Mouse (Mus musculus): Measurements from ENCODE around the gene Tlcd1. TPM values are rescaled to one million over a fixed set of nuclear protein-coding genes. Genes with fewer than 3 reads are reported as not detected.

Tlcd1 gene
- polyA plus RNA-seq, 1 experiment from 2014 or later = 0.76 TPM

- H3K4me3 ChIP-seq (ENCODE audit: inconsistent target) = no peak overlapping the region
- no peaks in the 10 kb centered on the region for H3K79me2 ChIP-seq (ENCODE audit: inconsistent target)
- 93% methylated on average over 9 of the region's 9 CpGs for WGBS (ENCODE audit: missing documents)
- peaks cover 30% of the 10 kb centered on the region for H3K36me3 ChIP-seq (ENCODE audit: inconsistent target)
- no peak overlapping the region for H3K27ac ChIP-seq
Observed at GRCm38 (mm10) chr11:78152299-78153231, 23.9 kb upstream of the Tlcd1 start.

GRCm38 (mm10) chr11:78153778-78154177, 22.7 kb upstream of the Tlcd1 start:
- peaks cover 21% of the 10 kb centered on the region for H3K36me3 ChIP-seq (ENCODE audit: inconsistent target)

GRCm38 (mm10) chr11:78155674-78156073, 20.8 kb upstream of the Tlcd1 start:
- 98% methylated on average over 5 of the region's 5 CpGs for WGBS (ENCODE audit: missing documents)
- Histone ChIP-seq H3K27ac (no peak overlapping the region), H3K36me3 (ENCODE audit: inconsistent target) (peaks cover 12% of the 10 kb centered on the region; the same call in 1 of the 2 replicates)

More at GRCm38 (mm10) chr11:78153778-78154177, 22.7 kb upstream of the Tlcd1 start:
- Histone ChIP-seq H3K27ac (no peak overlapping the region), H3K79me2 (ENCODE audit: inconsistent target) (no peaks in the 10 kb centered on the region), H3K4me3 (ENCODE audit: inconsistent target) (no peak overlapping the region)
- WGBS (ENCODE audit: missing documents) = 89% methylated on average over 13 of the region's 13 CpGs

GRCm38 (mm10) chr11:78156156-78156699, 20.3 kb upstream of the Tlcd1 start:
- H3K4me3 ChIP-seq (ENCODE audit: inconsistent target) = no peak overlapping the region
- H3K36me3 ChIP-seq (ENCODE audit: inconsistent target) = peaks cover 12% of the 10 kb centered on the region; the same call in 1 of the 2 replicates
- WGBS (ENCODE audit: missing documents) = 87% methylated on average over 6 of the region's 6 CpGs
- H3K79me2 ChIP-seq (ENCODE audit: inconsistent target) = no peaks in the 10 kb centered on the region
- no peak overlapping the region for H3K27ac ChIP-seq

More at GRCm38 (mm10) chr11:78155674-78156073, 20.8 kb upstream of the Tlcd1 start:
- Histone ChIP-seq H3K4me3 (ENCODE audit: inconsistent target) (no peak overlapping the region), H3K79me2 (ENCODE audit: inconsistent target) (no peaks in the 10 kb centered on the region)

GRCm38 (mm10) chr11:78159096-78159495, 17.4 kb upstream of the Tlcd1 start:
- 46% methylated on average over 2 of the region's 2 CpGs for WGBS (ENCODE audit: missing documents)
- H3K27ac ChIP-seq = no peak overlapping the region

GRCm38 (mm10) chr11:78159557-78159956, 17.0 kb upstream of the Tlcd1 start:
- Histone ChIP-seq H3K36me3 (ENCODE audit: inconsistent target) (peaks cover 6% of the 10 kb centered on the region; the same call in 1 of the 2 replicates), H3K27ac (no peak overlapping the region)
- 96% methylated on average over 6 of the region's 7 CpGs for WGBS (ENCODE audit: missing documents)

More at GRCm38 (mm10) chr11:78159096-78159495, 17.4 kb upstream of the Tlcd1 start:
- Histone ChIP-seq H3K36me3 (ENCODE audit: inconsistent target) (peaks cover 11% of the 10 kb centered on the region; the same call in 1 of the 2 replicates), H3K79me2 (ENCODE audit: inconsistent target) (no peaks in the 10 kb centered on the region), H3K4me3 (ENCODE audit: inconsistent target) (no peak overlapping the region)

GRCm38 (mm10) chr11:78160171-78160570, 16.3 kb upstream of the Tlcd1 start:
- no peaks in the 10 kb centered on the region for H3K79me2 ChIP-seq (ENCODE audit: inconsistent target)
- H3K36me3 ChIP-seq (ENCODE audit: inconsistent target) = peaks cover under 1% of the 10 kb centered on the region; the same call in 1 of the 2 replicates
- no peak overlapping the region for H3K4me3 ChIP-seq (ENCODE audit: inconsistent target)
- H3K27ac ChIP-seq = no peak overlapping the region
- WGBS (ENCODE audit: missing documents) = 94% methylated on average over 18 of the region's 18 CpGs

More at GRCm38 (mm10) chr11:78159557-78159956, 17.0 kb upstream of the Tlcd1 start:
- Histone ChIP-seq H3K79me2 (ENCODE audit: inconsistent target) (no peaks in the 10 kb centered on the region), H3K4me3 (ENCODE audit: inconsistent target) (no peak overlapping the region)

GRCm38 (mm10) chr11:78160675-78161074, 15.8 kb upstream of the Tlcd1 start:
- 90% methylated on average over 3 of the region's 3 CpGs for WGBS (ENCODE audit: missing documents)
- Histone ChIP-seq H3K27ac (no peak overlapping the region), H3K36me3 (ENCODE audit: inconsistent target) (no peaks in the 10 kb centered on the region), H3K79me2 (ENCODE audit: inconsistent target) (no peaks in the 10 kb centered on the region), H3K4me3 (ENCODE audit: inconsistent target) (no peak overlapping the region)

- Histone ChIP-seq H3K4me3 (ENCODE audit: inconsistent target) (no peak overlapping the region), H3K36me3 (ENCODE audit: inconsistent target) (no peaks in the 10 kb centered on the region), H3K27ac (no peak overlapping the region), H3K79me2 (ENCODE audit: inconsistent target) (no peaks in the 10 kb centered on the region)
- WGBS (ENCODE audit: missing documents) = 97% methylated on average over 14 of the region's 14 CpGs
Observed at GRCm38 (mm10) chr11:78161169-78161568, 15.3 kb upstream of the Tlcd1 start.

- H3K36me3 ChIP-seq (ENCODE audit: inconsistent target) = no peaks in the 10 kb centered on the region
- H3K79me2 ChIP-seq (ENCODE audit: inconsistent target) = no peaks in the 10 kb centered on the region
- 37% methylated on average over 4 of the region's 4 CpGs for WGBS (ENCODE audit: missing documents)
- no peak overlapping the region for H3K27ac ChIP-seq
- H3K4me3 ChIP-seq (ENCODE audit: inconsistent target) = no peak overlapping the region
Observed at GRCm38 (mm10) chr11:78161968-78162367, 14.5 kb upstream of the Tlcd1 start.

- Histone ChIP-seq H3K79me2 (ENCODE audit: inconsistent target) (no peaks in the 10 kb centered on the region), H3K27ac (no peak overlapping the region), H3K36me3 (ENCODE audit: inconsistent target) (no peaks in the 10 kb centered on the region), H3K4me3 (ENCODE audit: inconsistent target) (no peak overlapping the region)
- 86% methylated on average over 6 of the region's 6 CpGs for WGBS (ENCODE audit: missing documents)
Observed at GRCm38 (mm10) chr11:78162504-78162903, 14.0 kb upstream of the Tlcd1 start.

GRCm38 (mm10) chr11:78163045-78163444, 13.5 kb upstream of the Tlcd1 start:
- no peak overlapping the region for H3K27ac ChIP-seq
- no peaks in the 10 kb centered on the region for H3K79me2 ChIP-seq (ENCODE audit: inconsistent target)
- 77% methylated on average over 2 of the region's 2 CpGs for WGBS (ENCODE audit: missing documents)
- no peaks in the 10 kb centered on the region for H3K36me3 ChIP-seq (ENCODE audit: inconsistent target)
- no peak overlapping the region for H3K4me3 ChIP-seq (ENCODE audit: inconsistent target)

- Histone ChIP-seq H3K27ac (no peak overlapping the region), H3K36me3 (ENCODE audit: inconsistent target) (no peaks in the 10 kb centered on the region), H3K79me2 (ENCODE audit: inconsistent target) (no peaks in the 10 kb centered on the region), H3K4me3 (ENCODE audit: inconsistent target) (no peak overlapping the region)
- WGBS (ENCODE audit: missing documents) = 15% methylated on average over 22 of the region's 22 CpGs
Observed at GRCm38 (mm10) chr11:78163681-78164603, 12.6 kb upstream of the Tlcd1 start.

- WGBS (ENCODE audit: missing documents) = 8% methylated on average over 14 of the region's 14 CpGs
Observed at GRCm38 (mm10) chr11:78164604-78164923, 11.9 kb upstream of the Tlcd1 start.

More at GRCm38 (mm10) chr11:78164604-78164923, 11.9 kb upstream of the Tlcd1 start:
- H3K27ac ChIP-seq = no peak overlapping the region
- H3K4me3 ChIP-seq (ENCODE audit: inconsistent target) = no peak overlapping the region
- no peaks in the 10 kb centered on the region for H3K36me3 ChIP-seq (ENCODE audit: inconsistent target)
- H3K79me2 ChIP-seq (ENCODE audit: inconsistent target) = no peaks in the 10 kb centered on the region

Measured in macrophage (primary cell).